Mouse (Mus musculus): ENCODE measurements around the gene Smurf2.

The Smurf2 gene

DNA sequence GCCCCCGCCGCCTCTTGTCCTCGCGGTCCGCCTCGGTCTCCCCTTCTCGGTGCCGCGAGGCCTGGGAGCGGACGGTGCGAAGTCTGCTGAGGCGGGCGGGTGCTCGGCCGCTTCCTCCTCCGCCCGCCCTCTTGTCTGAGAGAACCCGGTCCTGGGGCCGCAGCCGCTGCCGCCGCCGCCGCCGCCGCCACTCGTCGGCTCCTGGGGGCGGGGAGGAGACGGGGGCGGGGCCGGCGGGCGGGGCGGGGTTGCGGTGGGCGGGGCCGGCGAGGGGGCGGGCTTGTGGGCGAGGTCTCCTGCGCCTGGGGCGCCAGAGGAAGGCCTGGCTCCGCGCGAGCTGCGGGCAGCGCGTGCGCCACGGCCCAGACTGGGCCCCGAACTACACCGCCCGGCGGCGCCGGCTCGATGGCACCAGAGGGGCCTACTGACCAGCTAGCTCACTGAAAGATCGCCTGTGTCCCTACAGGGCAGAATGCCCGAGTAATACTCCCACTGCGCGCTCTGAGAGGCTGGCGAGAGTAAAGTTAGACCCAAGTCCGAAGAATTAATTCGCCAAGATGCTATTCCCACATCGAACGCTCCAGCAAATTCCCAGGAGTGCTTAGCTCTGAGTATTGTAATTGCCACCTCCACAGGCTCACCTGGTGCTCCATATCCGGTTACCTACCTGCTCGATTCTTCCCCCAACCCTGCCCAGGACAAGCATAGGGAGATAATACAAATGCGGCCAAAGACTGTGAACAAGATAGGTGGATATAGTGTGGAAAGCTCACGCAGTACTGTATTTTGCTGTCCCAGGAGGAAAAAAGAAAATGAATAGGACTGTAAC is at the start of gene Smurf2:
Gene Smurf2 (minus strand): TSS at position 165 of the 829 bp plus-strand sequence.
- peak; percentile 69 for DNase-seq (ENCODE audit: low read depth, low spot score)

DNA sequence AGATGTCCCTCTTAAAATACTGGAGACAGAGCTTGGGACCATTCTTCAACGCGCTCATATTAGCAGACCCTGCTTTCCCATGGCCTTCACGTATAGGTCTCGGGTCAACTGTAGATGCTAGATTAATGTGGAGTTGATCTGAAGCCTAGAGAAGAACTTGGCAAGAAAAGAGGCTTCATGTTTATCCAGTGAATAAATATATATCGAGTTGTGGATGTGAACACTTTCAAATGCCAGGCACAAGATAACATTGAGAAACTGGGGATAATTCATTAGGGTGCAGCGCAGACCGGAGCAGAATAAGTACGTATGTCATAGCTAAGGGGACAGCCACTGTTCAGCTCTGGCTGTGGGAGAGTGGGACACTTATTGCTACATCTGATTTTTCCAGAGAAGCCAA is 49.3 kb upstream of the Smurf2 start:
- DNase-seq (ENCODE audit: low read depth, low spot score), result no peak

DNA sequence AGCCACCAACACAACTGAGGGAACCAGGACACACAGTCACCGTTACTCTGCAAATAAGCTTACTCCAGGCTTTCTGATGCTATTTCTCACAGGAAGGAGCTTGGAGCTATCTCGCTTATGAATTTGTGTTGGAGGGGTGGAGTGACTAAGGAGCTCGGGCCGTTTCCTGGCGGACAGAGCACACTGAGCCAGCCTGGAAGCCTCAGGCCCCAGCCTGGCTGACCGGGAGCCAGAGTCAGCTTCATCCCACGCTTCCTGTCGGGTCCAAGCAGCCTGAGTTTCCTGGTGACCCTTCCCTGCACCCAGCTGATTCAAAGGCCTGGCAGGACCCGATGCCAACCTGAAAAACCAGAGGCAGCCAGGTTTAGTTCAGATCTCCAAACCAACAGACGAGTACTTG is 47.1 kb upstream of the Smurf2 start:
- DNase-seq (ENCODE audit: low read depth, low spot score), result no peak

DNA sequence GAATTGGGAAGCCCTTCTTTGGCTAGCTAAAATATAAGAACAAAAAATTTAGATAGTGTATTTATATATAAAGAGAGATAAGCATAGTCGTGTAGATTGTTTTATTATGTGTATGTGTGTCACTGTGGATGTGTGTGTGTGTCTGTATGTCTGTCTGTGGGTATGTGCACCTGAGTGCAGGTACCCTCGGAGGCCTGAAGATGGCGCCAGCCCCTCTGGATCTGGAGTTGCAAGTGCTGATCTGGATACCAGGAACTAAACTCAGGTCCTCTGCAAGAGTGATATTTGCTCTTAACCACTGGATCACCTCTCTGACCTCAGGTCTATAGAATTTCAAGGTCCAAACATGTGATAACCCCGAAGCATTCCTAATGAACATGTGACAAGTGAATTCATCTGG is 45.4 kb upstream of the Smurf2 start:
- DNase-seq (ENCODE audit: low read depth, low spot score), result no peak

DNA sequence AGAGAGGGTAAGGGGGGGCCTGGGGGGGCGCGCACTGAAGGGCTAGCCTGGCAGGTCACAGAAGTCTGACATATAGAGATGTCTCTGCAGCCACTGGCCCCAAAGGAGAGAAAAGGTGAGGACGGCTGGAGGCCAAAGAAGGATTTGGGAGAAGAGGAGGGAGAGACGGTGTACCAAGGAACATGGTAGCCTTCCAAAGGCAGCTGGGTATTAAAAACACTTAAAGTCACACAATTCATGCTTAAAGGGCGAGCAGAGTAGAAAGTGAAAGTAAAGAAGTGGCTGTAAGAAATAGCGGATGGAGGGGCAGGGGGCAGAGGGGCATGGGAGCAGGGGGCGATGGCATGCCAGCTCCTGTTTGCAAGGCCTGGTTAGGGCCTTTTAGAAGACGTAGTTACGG is 41.8 kb upstream of the Smurf2 start:
- DNase-seq (ENCODE audit: low read depth, low spot score), result no peak

DNA sequence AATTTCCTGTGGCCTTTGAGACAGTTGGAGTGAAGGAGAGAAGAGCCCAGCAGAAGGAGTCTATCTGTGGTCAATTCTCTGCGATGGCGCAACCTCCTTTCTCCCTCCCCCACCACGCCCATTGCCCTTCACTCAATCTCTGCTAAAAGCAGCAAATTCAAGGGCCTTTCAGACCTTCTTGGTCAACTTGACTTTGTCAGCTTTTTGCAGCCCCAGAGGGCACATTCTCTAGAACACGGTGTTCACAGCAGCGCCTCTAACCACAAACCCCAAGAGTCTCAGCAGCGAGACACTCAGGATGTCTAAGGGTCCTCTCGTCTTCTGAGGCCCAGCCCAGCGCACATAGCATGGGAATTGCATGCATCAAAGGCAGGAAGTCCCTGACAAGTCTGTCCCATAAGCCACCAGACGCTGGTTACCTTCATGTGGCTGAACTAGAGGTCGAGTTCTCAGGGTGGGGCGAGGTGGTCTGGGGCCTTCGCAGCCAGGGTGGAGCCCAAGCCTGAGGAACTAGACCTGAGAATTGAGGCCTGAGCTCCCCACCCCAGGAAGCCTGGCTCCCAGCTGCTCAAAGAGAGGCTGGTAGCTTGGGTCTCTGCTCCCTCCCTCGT is 41.1 kb upstream of the Smurf2 start:
- DNase-seq (ENCODE audit: low read depth, low spot score), result no peak

DNA sequence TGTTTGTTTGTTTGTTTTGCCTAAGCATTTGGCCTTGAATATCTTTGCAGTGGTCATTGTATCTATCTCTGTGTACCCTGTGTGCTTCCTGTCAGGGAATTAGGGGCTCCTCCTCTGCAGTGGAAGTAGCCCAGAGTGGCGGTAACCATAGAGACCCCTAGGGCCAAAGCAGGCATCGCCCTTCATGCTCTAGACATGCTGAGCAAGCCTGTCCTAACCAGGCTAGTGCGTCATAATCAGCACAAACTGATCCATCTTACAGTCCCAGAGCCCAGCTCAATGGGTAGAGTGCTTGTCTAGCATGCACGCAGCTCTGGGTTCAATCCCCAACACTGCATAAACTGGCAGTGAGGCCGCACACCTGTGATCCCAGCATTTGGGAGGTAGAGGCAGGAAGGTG is 38.6 kb upstream of the Smurf2 start:
- DNase-seq (ENCODE audit: low read depth, low spot score), result no peak

DNA sequence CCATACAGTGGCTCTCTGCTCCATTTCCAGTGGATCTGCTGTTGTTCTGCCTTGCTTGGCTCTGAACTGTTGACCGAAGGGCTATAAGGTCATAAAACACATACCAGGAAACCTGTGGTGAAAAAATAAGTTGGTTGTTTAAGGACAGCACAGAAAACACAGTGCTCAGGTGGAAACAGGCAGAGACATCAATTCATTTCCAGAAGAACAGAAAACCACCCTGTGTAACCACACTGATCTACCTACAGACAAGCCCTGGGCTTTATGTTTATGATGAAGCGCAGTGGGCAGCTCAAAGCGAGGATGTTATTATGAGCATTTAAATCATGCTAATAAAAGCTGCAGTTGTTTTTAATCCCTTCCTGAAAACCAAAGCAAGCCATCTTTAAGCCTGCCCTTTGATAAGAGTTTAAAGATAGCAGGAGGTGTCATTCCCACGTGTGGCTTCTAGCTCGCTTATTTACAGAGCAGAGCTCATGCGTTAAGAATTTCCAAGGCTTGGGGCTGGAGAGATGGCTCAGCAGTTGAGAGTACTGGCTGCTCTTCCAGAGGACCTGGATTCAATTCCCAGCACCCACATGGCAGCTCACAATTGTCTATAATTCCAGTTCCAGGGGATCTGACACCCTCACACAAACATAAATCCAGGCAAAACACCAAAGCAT is 38.0 kb upstream of the Smurf2 start:
- DNase-seq (ENCODE audit: low read depth, low spot score), result no peak

DNA sequence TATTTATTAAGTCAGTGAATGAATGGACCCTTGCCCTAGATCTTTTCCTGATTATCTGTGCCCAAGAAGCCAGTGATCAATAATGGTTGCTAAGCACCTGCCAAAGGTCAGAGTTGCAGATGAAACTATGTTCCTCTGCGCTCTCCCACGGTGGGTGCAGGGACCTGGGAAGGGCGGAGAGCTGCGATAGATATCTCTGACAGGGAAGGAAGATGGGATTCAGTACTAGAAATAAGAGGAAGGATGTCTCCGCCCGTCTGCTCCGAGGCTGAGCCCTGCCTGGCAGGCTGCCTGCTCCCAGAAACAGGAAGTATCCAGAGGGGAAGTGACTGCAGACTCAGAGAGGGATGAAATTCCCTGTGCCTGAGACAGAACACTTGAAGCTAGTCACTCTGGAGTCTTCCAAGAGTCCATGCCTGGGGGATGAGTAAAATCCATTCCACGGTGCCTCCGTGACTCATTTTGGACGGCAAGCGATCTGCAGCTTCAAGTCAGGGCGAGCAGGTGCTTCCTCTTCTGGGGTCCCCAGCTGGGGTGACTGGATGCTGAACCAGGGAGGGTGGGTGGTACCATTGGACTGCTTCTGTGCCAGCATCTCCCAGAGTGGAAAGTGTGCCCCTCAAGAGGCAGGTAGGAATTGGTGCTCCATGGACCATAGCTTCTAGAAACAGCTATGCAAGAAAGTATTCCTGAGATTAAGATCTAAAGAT is 36.9 kb upstream of the Smurf2 start:
- no peak for DNase-seq (ENCODE audit: low read depth, low spot score)

DNA sequence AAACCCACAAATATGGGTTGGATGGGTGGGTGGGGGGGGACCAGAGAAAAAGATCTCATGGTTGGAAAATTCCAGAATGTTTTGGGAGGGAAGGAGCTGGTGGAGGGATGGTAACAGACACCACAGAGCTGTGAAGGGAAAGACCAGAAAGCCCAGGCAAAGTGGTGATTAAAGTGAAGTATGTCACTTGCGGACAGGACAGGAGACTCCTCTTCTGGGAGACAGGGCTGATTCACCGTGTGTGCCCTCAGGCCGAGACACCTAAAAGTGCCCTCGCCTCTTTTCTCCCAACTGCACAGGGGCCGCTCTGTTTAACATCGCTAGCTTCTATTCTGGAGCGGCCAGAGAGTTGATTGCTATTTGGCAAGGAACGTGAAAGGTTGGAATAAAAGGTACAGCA is 34.1 kb upstream of the Smurf2 start:
- DNase-seq (ENCODE audit: low read depth, low spot score), result no peak

DNA sequence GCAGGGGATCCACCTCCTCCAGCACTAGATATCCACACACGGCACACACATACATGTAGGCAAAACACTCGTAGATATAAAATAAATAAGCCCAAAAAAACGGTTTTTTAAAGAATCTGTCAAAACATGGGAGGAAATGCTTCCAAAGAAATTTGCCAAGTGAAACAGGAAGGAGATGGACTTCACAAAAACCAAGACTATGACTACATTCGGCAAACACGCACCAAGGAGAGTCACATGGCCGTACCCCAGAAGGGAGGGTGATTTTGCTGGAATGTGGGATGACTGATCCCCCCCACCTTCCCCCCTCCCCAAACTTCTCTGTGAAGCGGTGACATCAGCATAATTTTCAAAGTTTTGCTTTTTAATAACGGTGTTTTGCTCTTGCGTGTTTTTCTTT is 33.6 kb upstream of the Smurf2 start:
- DNase-seq (ENCODE audit: low read depth, low spot score), result no peak

DNA sequence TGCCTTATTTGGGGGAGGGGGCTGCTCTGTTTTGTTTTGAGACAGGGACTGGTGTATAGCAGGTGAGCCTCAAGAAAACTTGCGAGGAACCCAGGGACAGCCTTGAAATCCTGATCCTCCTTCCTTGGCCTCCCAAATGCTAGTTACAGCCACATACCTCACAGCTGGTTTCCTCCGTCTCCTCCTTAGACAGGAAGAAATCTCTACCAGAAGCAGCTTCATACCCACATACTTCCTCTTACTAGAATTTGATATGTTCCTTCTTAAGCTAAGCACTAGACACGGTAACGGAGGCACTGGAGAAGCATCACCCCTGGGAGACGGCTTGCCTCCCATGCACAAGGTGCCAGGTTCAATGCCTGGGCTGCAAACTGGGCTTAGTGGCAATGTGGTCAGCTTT is 16.8 kb upstream of the Smurf2 start:
- no peak for DNase-seq (ENCODE audit: low read depth, low spot score)

DNA sequence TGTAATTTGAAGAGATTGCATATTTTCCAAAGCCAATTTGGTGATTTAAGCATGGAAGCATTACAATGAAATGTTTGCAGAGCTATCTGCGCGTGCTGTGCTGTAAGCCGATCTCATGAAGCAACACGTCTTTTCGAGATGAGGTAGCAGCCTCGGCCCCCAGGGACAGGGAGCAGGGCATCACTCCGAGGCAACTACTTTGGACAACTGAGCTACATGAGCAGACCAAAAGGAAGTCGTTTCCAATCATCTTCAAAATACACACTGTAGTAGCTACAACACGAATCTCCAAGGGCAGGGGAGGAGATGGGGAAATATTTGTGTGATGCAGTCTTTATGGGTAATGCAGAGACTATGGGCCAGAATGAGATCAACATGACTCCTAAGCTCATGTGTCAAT is 9.9 kb upstream of the Smurf2 start:
- no peak for DNase-seq (ENCODE audit: low read depth, low spot score)

DNA sequence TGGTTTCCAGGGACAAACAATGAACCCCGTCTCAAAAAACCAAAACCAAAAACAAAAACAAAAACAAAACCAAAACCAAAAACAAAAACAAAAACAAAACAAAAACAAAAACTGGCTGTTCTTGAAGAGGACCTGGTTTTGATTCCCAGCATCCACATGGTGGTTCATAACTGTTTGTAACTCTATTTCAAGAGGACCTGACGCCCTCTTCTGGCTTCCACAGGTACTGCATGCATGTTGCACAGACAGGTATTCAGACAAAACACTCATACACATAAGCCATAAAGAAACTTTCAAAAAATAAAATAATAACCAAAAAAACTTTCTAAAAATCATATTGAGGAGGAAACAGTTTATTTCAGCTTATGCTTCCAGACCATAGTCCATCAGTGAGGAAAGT is 8.4 kb upstream of the Smurf2 start:
- no peak for DNase-seq (ENCODE audit: low read depth, low spot score)

DNA sequence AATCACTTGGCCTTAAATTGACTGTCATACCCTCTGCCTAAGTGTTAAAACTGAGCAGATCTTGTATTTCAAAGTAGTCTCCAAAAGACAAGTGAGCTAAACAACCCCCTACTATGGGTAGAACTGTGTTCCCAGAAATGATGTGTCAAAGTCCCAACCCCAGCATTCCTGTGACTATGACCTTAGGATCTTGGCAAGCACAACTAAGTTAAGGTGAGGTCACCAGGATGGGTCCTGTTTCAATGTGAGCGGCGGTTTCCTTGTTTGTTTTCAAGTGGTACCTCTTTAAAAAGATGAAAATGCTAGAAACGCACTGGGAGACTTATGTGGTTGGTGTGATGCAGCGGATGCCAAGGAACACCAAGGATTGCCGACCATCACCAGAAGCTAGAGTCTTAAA is 7.4 kb upstream of the Smurf2 start:
- DNase-seq (ENCODE audit: low read depth, low spot score), result no peak

DNA sequence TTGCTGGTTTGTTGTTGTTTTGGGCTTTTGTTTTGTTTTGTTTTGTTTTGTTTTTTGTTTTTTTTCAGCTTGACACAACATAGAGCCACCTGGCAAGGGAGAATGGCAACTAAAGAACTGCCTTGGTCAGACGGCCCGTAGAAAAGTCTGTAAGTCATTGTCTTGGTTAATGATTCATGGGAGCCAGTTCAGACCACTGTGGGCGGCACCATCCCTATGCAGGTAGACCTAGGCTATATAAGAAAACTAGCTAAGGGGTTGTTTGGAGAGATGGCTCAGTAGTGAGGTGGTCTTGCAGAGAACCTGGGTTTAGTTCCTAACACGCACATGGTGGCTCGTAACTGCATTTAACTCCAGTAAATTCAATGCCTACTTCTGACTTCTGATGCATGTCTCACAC is 6.7 kb upstream of the Smurf2 start:
- DNase-seq (ENCODE audit: low read depth, low spot score), result no peak

DNA sequence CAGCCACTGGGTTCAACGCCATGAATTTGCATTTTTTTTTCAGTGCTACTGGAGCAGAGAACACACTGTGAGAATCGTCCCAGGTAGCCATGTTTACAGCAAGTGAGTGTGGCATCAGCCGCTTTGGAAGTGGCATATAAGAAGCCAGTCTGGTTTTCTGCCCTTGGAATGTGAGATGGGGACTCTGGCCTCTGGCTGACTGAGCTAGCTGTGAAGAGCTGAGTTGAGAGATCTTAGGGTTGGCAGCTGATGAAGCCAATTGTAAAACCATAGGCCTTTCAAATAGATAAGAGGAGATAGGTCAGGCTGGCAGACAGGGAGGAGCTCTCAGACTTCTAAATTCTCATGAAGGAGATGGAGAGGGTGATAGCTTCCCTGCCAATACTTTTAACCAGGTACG is 6.2 kb upstream of the Smurf2 start:
- DNase-seq (ENCODE audit: low read depth, low spot score), result no peak

DNA sequence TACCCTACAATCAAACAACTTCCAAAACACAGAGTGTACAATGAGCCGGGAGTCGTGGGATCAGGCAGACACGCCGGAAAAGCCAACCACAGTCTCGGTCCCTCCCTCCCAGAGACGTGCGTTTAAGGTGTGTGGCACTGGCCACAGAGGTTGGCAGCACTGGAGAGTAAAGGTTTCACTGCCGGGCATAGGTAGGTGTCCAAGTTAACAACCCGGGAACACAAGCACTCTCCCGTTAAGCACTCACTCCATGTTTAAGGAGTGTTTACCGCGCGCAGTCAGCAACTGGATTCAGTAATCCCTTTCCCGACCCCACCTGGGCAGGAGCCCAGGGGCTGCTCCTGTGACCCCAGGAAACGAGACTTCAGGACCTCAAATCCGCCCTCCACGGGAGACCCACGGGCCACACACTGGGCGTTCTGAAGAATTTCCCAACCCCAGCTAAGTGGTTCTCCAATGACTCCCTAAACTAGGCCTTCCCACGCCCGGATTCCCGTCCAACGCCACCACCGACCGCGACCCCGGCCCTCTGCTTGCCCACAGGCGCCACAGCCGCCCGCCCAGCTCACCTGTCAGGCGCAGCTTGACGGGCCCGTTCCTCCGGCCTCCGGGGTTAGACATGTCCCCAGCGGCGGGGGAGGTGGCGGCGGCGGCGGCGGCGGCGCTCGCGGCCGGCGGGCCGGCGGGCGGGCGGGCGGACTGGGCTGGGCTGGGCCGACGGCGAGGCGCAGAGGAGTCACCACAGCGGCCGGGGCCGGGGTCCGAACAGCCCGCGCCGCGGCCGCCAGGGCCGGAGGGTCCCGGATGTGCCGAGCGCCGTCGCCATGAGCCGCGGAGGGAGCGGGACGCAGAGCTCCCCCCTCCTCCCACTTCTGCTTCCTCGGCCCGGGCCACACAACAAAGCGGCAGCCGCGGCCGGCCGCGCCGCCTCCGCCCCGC is 634 bp downstream of the Smurf2 start:
- peak; percentile 9 for DNase-seq (ENCODE audit: low read depth, low spot score)

DNA sequence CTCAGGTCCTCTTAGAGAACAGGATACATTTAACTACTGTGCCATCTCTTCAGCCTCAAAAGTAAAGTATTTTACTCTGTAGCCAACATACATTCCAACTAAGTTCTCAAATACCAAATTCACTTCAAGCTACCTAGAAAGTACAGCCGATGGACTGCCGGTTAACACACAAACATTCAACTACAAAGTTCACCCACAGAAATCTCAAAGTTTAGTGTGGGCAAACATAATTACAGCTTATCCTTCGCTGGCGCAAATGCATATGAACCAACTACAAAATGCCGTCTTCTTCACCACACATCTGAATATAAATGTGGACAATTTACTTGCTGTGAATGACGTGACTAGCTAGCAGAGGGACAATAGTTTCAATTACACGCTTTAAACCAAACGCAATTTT is 1.6 kb downstream of the Smurf2 start:
- no peak for DNase-seq (ENCODE audit: low read depth, low spot score)

DNA sequence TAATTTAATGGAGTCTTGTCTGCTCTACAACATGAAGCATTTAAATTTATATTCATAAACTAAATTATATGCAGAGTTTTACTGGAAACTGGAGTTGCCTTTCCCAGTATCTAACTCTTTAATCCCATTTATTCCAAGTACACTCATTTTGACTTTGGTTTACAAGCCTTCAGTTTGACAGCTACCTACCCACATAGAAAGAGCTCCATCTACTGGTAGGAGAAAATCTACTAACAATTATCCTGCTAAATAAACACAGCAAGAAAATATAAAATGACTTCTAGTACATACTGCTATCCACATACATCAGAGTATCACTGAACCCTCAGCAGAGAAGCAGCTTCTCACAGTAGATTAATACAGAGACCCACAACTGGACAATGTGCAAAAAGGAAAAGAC is 9.3 kb downstream of the Smurf2 start:
- no peak for DNase-seq (ENCODE audit: low read depth, low spot score)

DNA sequence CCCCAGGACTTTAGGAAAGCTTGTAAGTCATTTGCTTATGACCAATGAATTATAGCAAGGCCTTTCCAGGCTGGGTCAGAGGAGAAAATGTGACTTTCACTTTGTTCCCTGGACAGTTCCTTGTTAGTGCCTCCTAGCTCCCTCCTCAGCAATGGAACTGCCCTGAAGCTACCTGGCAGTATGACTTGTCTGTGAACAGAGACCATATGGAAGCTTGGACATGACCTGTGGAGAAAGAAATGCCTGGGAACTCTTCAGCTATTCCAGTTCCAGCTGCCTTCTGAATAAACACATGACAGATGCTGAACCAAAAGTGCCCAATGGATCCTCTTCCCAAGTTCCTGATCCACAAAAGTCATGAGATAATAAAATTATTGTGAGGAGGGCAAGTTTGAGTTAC is 12.5 kb downstream of the Smurf2 start:
- DNase-seq (ENCODE audit: low read depth, low spot score), result no peak
